Mouse (Mus musculus) ES-Bruce4 (cell line): ENCODE results near the gene Synj1. TPM values are rescaled to one million over a fixed set of nuclear protein-coding genes. Genes with fewer than 3 reads are reported as not detected.

Experiments used
- H3K27ac ChIP-seq: 2 replicates; pipeline ENCODE4 v1.5.1; 2012; ENCODE audit warnings: low read length, inconsistent platforms; ENCODE audit not compliant: insufficient read depth
- H3K27me3 ChIP-seq: 2 replicates; pipeline ENCODE4 v1.6.1; 2012; ENCODE audit warnings: mild to moderate bottlenecking, low read length, inconsistent platforms; ENCODE audit not compliant: control insufficient read depth, poor library complexity, insufficient read depth, severe bottlenecking
- H3K36me3 ChIP-seq: 2 replicates; pipeline ENCODE4 v1.6.1; 2012; ENCODE audit warnings: inconsistent platforms, mild to moderate bottlenecking, low read length, moderate library complexity; ENCODE audit not compliant: control insufficient read depth, poor library complexity, insufficient read depth, severe bottlenecking
- H3K4me1 ChIP-seq: one replicate; pipeline ENCODE4 v1.8.1; 2011; ENCODE audit warnings: low read length; ENCODE audit not compliant: control insufficient read depth, insufficient read depth
- H3K4me3 ChIP-seq: 2 replicates; pipeline ENCODE4 v1.5.1; 2011; ENCODE audit warnings: low read depth, mild to moderate bottlenecking, low read length
- H3K9ac ChIP-seq: 2 replicates; pipeline ENCODE4 v1.6.1; 2012; ENCODE audit warnings: low read depth, mild to moderate bottlenecking, inconsistent platforms; ENCODE audit not compliant: poor library complexity, severe bottlenecking
- H3K9me3 ChIP-seq: replicated peaks from 2 replicates; pipeline ENCODE4 v1.6.1; 2012; ENCODE audit warnings: mild to moderate bottlenecking, low read length, inconsistent platforms; ENCODE audit not compliant: control insufficient read depth, poor library complexity, insufficient read depth, severe bottlenecking
- CTCF ChIP-seq: IDR thresholded peaks from one replicate; pipeline ENCODE4 v1.8.1; 2011; ENCODE audit warnings: low read depth, low read length
- EP300 ChIP-seq: IDR thresholded peaks from 2 replicates; pipeline ENCODE4 v1.6.1; 2011; ENCODE audit warnings: low read depth, low read length; ENCODE audit not compliant: insufficient read depth
- POLR2A ChIP-seq: IDR thresholded peaks from one replicate; pipeline ENCODE4 v1.8.1; 2011; ENCODE audit warnings: low read length; ENCODE audit not compliant: insufficient read depth
- polyA plus RNA-seq: library from polyadenylated mRNA; stranded (reverse); fragments of >200 nt; gene quantifications from 2 replicates; pipeline ENCODE4 v1.2.4, GENCODE M21; 2011; ENCODE audit warnings: low read depth; ENCODE audit not compliant: missing spikeins, insufficient read depth, insufficient read length

The Synj1 gene
- polyA plus RNA-seq, 1 experiment: 27.5 TPM

GRCm38 (mm10) chr16:90950354-90950963 lies 60.6 kb downstream of the Synj1 start:
- no peak overlapping the region for H3K9ac ChIP-seq
- no peaks in the 10 kb centered on the region for H3K9me3 ChIP-seq
- no peaks in the 10 kb centered on the region for H3K4me1 ChIP-seq
- H3K4me3 ChIP-seq: no peak overlapping the region
- TF ChIP-seq CTCF (peak; percentile 32), POLR2A (no peak), EP300 (no peak)
- no peak overlapping the region for H3K27ac ChIP-seq
- H3K36me3 ChIP-seq: no peaks in the 10 kb centered on the region; the same call in 1 of the 2 replicates
- H3K27me3 ChIP-seq: no peaks in the 10 kb centered on the region

- Histone ChIP-seq H3K9ac (no peak overlapping the region), H3K36me3 (no peaks in the 10 kb centered on the region; the same call in 1 of the 2 replicates), H3K27me3 (no peaks in the 10 kb centered on the region), H3K4me3 (no peak overlapping the region), H3K9me3 (no peaks in the 10 kb centered on the region), H3K4me1 (no peaks in the 10 kb centered on the region), H3K27ac (no peak overlapping the region)
- no peak for TF ChIP-seq EP300
- no peak for TF ChIP-seq POLR2A
- no peak for TF ChIP-seq CTCF
These were observed 64.1 kb downstream of the Synj1 start for GRCm38 (mm10) chr16:90946977-90947376.

- no peaks in the 10 kb centered on the region for H3K9me3 ChIP-seq
- H3K36me3 ChIP-seq: no peaks in the 10 kb centered on the region
- TF ChIP-seq EP300: no peak
- TF ChIP-seq POLR2A: no peak
- no peak for TF ChIP-seq CTCF
- no peak overlapping the region for H3K4me3 ChIP-seq
- no peak overlapping the region for H3K9ac ChIP-seq
- no peak overlapping the region for H3K27ac ChIP-seq
- H3K27me3 ChIP-seq: no peaks in the 10 kb centered on the region
- H3K4me1 ChIP-seq: no peaks in the 10 kb centered on the region
These were observed 69.9 kb downstream of the Synj1 start for GRCm38 (mm10) chr16:90941246-90941645.

- H3K9ac ChIP-seq: peak within 1 kb of the TSS; percentile 73
- no peaks in the 10 kb centered on the region for H3K27me3 ChIP-seq
- H3K27ac ChIP-seq: no peak within 1 kb of the TSS
- no peaks in the 10 kb centered on the region for H3K9me3 ChIP-seq
- TF ChIP-seq EP300 (peak; percentile 64; the same call in 1 of the 2 replicates), CTCF (no peak), POLR2A (peak; percentile 57)
- H3K36me3 ChIP-seq: no peaks in the 10 kb centered on the region
- peak within 1 kb of the TSS; percentile 81 for H3K4me3 ChIP-seq
- H3K4me1 ChIP-seq: no peaks in the 10 kb centered on the region
These were observed 76.3 kb downstream of the Synj1 start, which contains the start of gene Cfap298 for GRCm38 (mm10) chr16:90934687-90935328. Gene Cfap298 (minus strand): TSS chr16:90935114.

DNA sequence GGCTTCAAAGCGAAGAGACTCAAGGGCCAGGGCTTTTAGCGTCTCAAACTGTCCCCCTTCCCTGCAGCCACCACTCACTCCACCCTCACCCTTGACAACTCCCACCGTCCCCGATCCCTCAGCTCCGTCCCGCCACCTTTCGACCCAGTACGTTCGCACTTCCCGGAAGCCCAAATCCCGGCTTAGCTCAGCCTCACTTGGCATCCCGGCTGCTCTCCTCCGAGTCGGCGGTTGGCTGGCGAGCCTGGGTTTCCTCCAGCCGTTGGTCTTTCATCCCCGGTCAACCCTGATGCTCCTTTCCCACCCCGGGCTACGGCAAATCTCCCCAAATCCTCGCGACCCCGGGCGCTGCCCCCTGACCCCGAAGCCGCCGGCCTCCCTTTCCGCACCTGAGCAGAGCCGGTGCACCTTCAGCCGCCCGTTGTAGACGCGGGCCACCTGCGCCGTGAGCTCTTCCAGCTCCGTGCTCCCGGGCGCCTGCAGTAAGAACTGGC lies 76.9 kb downstream of the Synj1 start:
- H3K36me3 ChIP-seq: no peaks in the 10 kb centered on the region
- no peaks in the 10 kb centered on the region for H3K9me3 ChIP-seq
- no peaks in the 10 kb centered on the region for H3K4me1 ChIP-seq
- H3K4me3 ChIP-seq: peak overlapping the region; percentile 77
- no peak for TF ChIP-seq CTCF
- TF ChIP-seq EP300: no peak
- TF ChIP-seq POLR2A: no peak
- peak overlapping the region; percentile 73 for H3K9ac ChIP-seq
- H3K27ac ChIP-seq: no peak overlapping the region
- no peaks in the 10 kb centered on the region for H3K27me3 ChIP-seq

GRCm38 (mm10) chr16:90933534-90934176 lies 77.5 kb downstream of the Synj1 start:
- peak overlapping the region; percentile 73 for H3K9ac ChIP-seq
- H3K27me3 ChIP-seq: no peaks in the 10 kb centered on the region
- no peaks in the 10 kb centered on the region for H3K9me3 ChIP-seq
- no peak for TF ChIP-seq CTCF
- TF ChIP-seq POLR2A: no peak
- no peak for TF ChIP-seq EP300
- no peaks in the 10 kb centered on the region for H3K36me3 ChIP-seq
- H3K4me1 ChIP-seq: no peaks in the 10 kb centered on the region
- H3K4me3 ChIP-seq: peak overlapping the region; percentile 77
- H3K27ac ChIP-seq: no peak overlapping the region
